Mouse (Mus musculus) left cerebral cortex, adult 18-20 months (tissue): ENCODE results near the gene Ubap1l. TPM values are rescaled to one million over a fixed set of nuclear protein-coding genes. Genes with fewer than 3 reads are reported as not detected.

ENCODE experiments used
- DNase-seq, 2 experiments: peaks; one replicate each; pipeline ENCODE4 v3.0.0; 2021 to 2022; ENCODE audit warnings: low spot score in 2 of 2, mixed read lengths in 1 of 2
- total RNA-seq, 2 experiments: library from RNA; stranded (reverse); gene quantifications; 2 replicates each; pipeline ENCODE4 v1.2.3; 2021

The Ubap1l gene
- total RNA-seq, 2 experiments from 2014 or later = 4.0 to 5.2 TPM

- no peak for DNase-seq
Measured at GRCm38 (mm10) chr9:65408871-65409295, 48.0 kb downstream of the Ubap1l start.

GRCm38 (mm10) chr9:65410378-65410777 is 49.5 kb downstream of the Ubap1l start:
- DNase-seq = no peak

- no peak for DNase-seq
Measured at GRCm38 (mm10) chr9:65411326-65411725, 50.5 kb downstream of the Ubap1l start.

- no peak for DNase-seq
Measured at GRCm38 (mm10) chr9:65417738-65418137, 56.9 kb downstream of the Ubap1l start.

GRCm38 (mm10) chr9:65419633-65420032 is 58.8 kb downstream of the Ubap1l start:
- DNase-seq = no peak

GRCm38 (mm10) chr9:65422760-65423501 is 62.1 kb downstream of the Ubap1l start, which contains the start of gene Slc51b:
Gene Slc51b (minus strand): TSS chr9:65422955.
- no peak for DNase-seq

GRCm38 (mm10) chr9:65424393-65424792 is 63.6 kb downstream of the Ubap1l start:
- DNase-seq = no peak

- DNase-seq = no peak
Measured at GRCm38 (mm10) chr9:65427511-65427910, 66.7 kb downstream of the Ubap1l start.

- no peak for DNase-seq
Measured at GRCm38 (mm10) chr9:65428003-65428402, 67.2 kb downstream of the Ubap1l start.

Other genes with a start within 250 kb of the Ubap1l start
- 1 to 10 TPM; 1.4 to 1.7 TPM for gene Igdcc3, start 219.9 kb upstream of the Ubap1l start, total RNA-seq
- gene Parp16, start 165.7 kb upstream of the Ubap1l start, total RNA-seq = 1 to 10 TPM; 4.0 to 4.3 TPM
- gene Cilp, start 95.9 kb upstream of the Ubap1l start, total RNA-seq = not detected
- gene Clpx, start 66.8 kb upstream of the Ubap1l start, total RNA-seq = 10 to 100 TPM; 29.0 to 29.1 TPM
- gene Pdcd7, start 14.9 kb upstream of the Ubap1l start, total RNA-seq = 10 to 100 TPM; 27.1 to 30.6 TPM
- gene Kbtbd13, start 30.6 kb downstream of the Ubap1l start, total RNA-seq = under 1 TPM in 1 of 2 experiments, not detected in 1; 0.16 TPM
- gene Rasl12, start 37.5 kb downstream of the Ubap1l start, total RNA-seq = 1 to 10 TPM; 2.4 to 2.7 TPM
- not detected for gene Slc51b, start 61.9 kb downstream of the Ubap1l start, total RNA-seq
- gene Mtfmt, start 74.7 kb downstream of the Ubap1l start, total RNA-seq = 10 to 100 TPM; 15.4 to 16.5 TPM
- 10 to 100 TPM; 27.6 to 34.9 TPM for gene Spg21, start 99.9 kb downstream of the Ubap1l start, total RNA-seq
- 1 to 10 TPM; 2.3 to 3.7 TPM for gene Ankdd1a, start 159.2 kb downstream of the Ubap1l start, total RNA-seq
- 10 to 100 TPM; 11.6 to 18.2 TPM for gene Plekho2, start 219.0 kb downstream of the Ubap1l start, total RNA-seq
- gene Pif1, start 226.1 kb downstream of the Ubap1l start, total RNA-seq = under 1 TPM; 0.45 to 0.46 TPM